Mouse (Mus musculus): Measurements from ENCODE around the gene 9130409I23Rik. TPM values are rescaled to one million over a fixed set of nuclear protein-coding genes. Genes with fewer than 3 reads are reported as not detected.
"Not testable (repeated sequence)": the region's sequence is repeated elsewhere in the genome, so short reads cannot be mapped to it uniquely, and the experiment has no call there.

9130409I23Rik gene
- polyA plus RNA-seq, 1 experiment from 2014 or later, result not detected

GRCm38 (mm10) chr1:181020756-181021487, 30.1 kb upstream of the 9130409I23Rik start, which contains the start of gene Ephx1:
Gene Ephx1 (minus strand): TSS chr1:181020904.
- no peak within 1 kb of the TSS for H3K9ac ChIP-seq (replicated peaks; ENCODE audit: low read depth, low read length)
- H3K4me1 ChIP-seq (replicated peaks; ENCODE audit: control insufficient read depth, insufficient read depth, low read length), result 0 out of 2 replicates have a peak, but pooled peaks cover 5% of the 10 kb centered on the region
- no peaks in the 10 kb centered on the region; the same call in 1 of the 2 replicates for H3K27me3 ChIP-seq (replicated peaks; ENCODE audit: control insufficient read depth, insufficient read depth, low read length)
- H3K36me3 ChIP-seq (ENCODE audit: control insufficient read depth, insufficient read depth), result no peaks in the 10 kb centered on the region
- H3K27ac ChIP-seq (ENCODE audit: low read length), result no peak within 1 kb of the TSS
- H3K4me2 ChIP-seq (ENCODE audit: low read length), result no peak within 1 kb of the TSS
- no peak within 1 kb of the TSS for H3K4me3 ChIP-seq (replicated peaks; ENCODE audit: low read length)
- 59% methylated on average over 5 of the region's 5 CpGs for WGBS
- ATAC-seq, result no peak
- no peaks in the 10 kb centered on the region for H3K9me3 ChIP-seq (ENCODE audit: control insufficient read depth, low read length)

GRCm38 (mm10) chr1:181021488-181021865, 29.6 kb upstream of the 9130409I23Rik start:
- Histone ChIP-seq H3K27ac (ENCODE audit: low read length) (no peak overlapping the region), H3K9me3 (ENCODE audit: control insufficient read depth, low read length) (no peaks in the 10 kb centered on the region), H3K4me1 (replicated peaks; ENCODE audit: control insufficient read depth, insufficient read depth, low read length) (0 out of 2 replicates have a peak, but pooled peaks cover 4% of the 10 kb centered on the region), H3K27me3 (replicated peaks; ENCODE audit: control insufficient read depth, insufficient read depth, low read length) (no peaks in the 10 kb centered on the region; the same call in 1 of the 2 replicates), H3K4me2 (ENCODE audit: low read length) (no peak overlapping the region), H3K9ac (replicated peaks; ENCODE audit: low read depth, low read length) (no peak overlapping the region), H3K36me3 (ENCODE audit: control insufficient read depth, insufficient read depth) (no peaks in the 10 kb centered on the region), H3K4me3 (replicated peaks; ENCODE audit: low read length) (no peak overlapping the region)
- no peak for ATAC-seq
- 59% methylated on average over 7 of the region's 7 CpGs for WGBS

GRCm38 (mm10) chr1:181022265-181022664, 28.8 kb upstream of the 9130409I23Rik start:
- H3K9ac ChIP-seq (replicated peaks; ENCODE audit: low read depth, low read length), result no peak overlapping the region
- H3K27me3 ChIP-seq (replicated peaks; ENCODE audit: control insufficient read depth, insufficient read depth, low read length), result no peaks in the 10 kb centered on the region; the same call in 1 of the 2 replicates
- H3K27ac ChIP-seq (ENCODE audit: low read length), result no peak overlapping the region
- 0 out of 2 replicates have a peak, but pooled peaks cover 2% of the 10 kb centered on the region for H3K4me1 ChIP-seq (replicated peaks; ENCODE audit: control insufficient read depth, insufficient read depth, low read length)
- H3K9me3 ChIP-seq (ENCODE audit: control insufficient read depth, low read length), result no peaks in the 10 kb centered on the region
- no peak overlapping the region for H3K4me2 ChIP-seq (ENCODE audit: low read length)
- H3K36me3 ChIP-seq (ENCODE audit: control insufficient read depth, insufficient read depth), result no peaks in the 10 kb centered on the region
- no peak for ATAC-seq
- 21% methylated on average over 1 of the region's 1 CpGs for WGBS
- no peak overlapping the region for H3K4me3 ChIP-seq (replicated peaks; ENCODE audit: low read length)

GRCm38 (mm10) chr1:181035015-181035778, 15.8 kb upstream of the 9130409I23Rik start:
- ATAC-seq; H3K9me3 ChIP-seq (ENCODE audit: control insufficient read depth, low read length); H3K27me3 ChIP-seq (replicated peaks; ENCODE audit: control insufficient read depth, insufficient read depth, low read length); H3K4me3 ChIP-seq (replicated peaks; ENCODE audit: low read length); H3K36me3 ChIP-seq (ENCODE audit: control insufficient read depth, insufficient read depth); H3K4me1 ChIP-seq (replicated peaks; ENCODE audit: control insufficient read depth, insufficient read depth, low read length); H3K4me2 ChIP-seq (ENCODE audit: low read length); H3K27ac ChIP-seq (ENCODE audit: low read length); H3K9ac ChIP-seq (replicated peaks; ENCODE audit: low read depth, low read length): not testable (repeated sequence)
- WGBS, result 69% methylated on average over 4 of the region's 5 CpGs

GRCm38 (mm10) chr1:181037623-181038022, 13.4 kb upstream of the 9130409I23Rik start:
- ATAC-seq, result no peak
- no peak overlapping the region for H3K27ac ChIP-seq (ENCODE audit: low read length)

GRCm38 (mm10) chr1:181039652-181040051, 11.4 kb upstream of the 9130409I23Rik start:
- H3K4me1 ChIP-seq (replicated peaks; ENCODE audit: control insufficient read depth, insufficient read depth, low read length), result no peaks in the 10 kb centered on the region
- ATAC-seq, result no peak
- H3K27me3 ChIP-seq (replicated peaks; ENCODE audit: control insufficient read depth, insufficient read depth, low read length), result no peaks in the 10 kb centered on the region
- no peak overlapping the region for H3K4me3 ChIP-seq (replicated peaks; ENCODE audit: low read length)
- H3K9me3 ChIP-seq (ENCODE audit: control insufficient read depth, low read length), result no peaks in the 10 kb centered on the region
- no peak overlapping the region for H3K27ac ChIP-seq (ENCODE audit: low read length)
- 9% methylated on average over 4 of the region's 4 CpGs for WGBS
- no peaks in the 10 kb centered on the region for H3K36me3 ChIP-seq (ENCODE audit: control insufficient read depth, insufficient read depth)
- no peak overlapping the region for H3K9ac ChIP-seq (replicated peaks; ENCODE audit: low read depth, low read length)
- H3K4me2 ChIP-seq (ENCODE audit: low read length), result no peak overlapping the region

More at GRCm38 (mm10) chr1:181037623-181038022, 13.4 kb upstream of the 9130409I23Rik start:
- WGBS, result 66% methylated on average over 4 of the region's 4 CpGs
- no peaks in the 10 kb centered on the region for H3K36me3 ChIP-seq (ENCODE audit: control insufficient read depth, insufficient read depth)
- no peaks in the 10 kb centered on the region for H3K27me3 ChIP-seq (replicated peaks; ENCODE audit: control insufficient read depth, insufficient read depth, low read length)
- no peaks in the 10 kb centered on the region for H3K4me1 ChIP-seq (replicated peaks; ENCODE audit: control insufficient read depth, insufficient read depth, low read length)
- no peaks in the 10 kb centered on the region for H3K9me3 ChIP-seq (ENCODE audit: control insufficient read depth, low read length)
- no peak overlapping the region for H3K4me2 ChIP-seq (ENCODE audit: low read length)
- H3K4me3 ChIP-seq (replicated peaks; ENCODE audit: low read length), result no peak overlapping the region
- H3K9ac ChIP-seq (replicated peaks; ENCODE audit: low read depth, low read length), result no peak overlapping the region

- no peak for ATAC-seq
- Histone ChIP-seq H3K9ac (replicated peaks; ENCODE audit: low read depth, low read length) (no peak overlapping the region), H3K36me3 (ENCODE audit: control insufficient read depth, insufficient read depth) (no peaks in the 10 kb centered on the region), H3K4me2 (ENCODE audit: low read length) (no peak overlapping the region), H3K4me3 (replicated peaks; ENCODE audit: low read length) (no peak overlapping the region), H3K9me3 (ENCODE audit: control insufficient read depth, low read length) (no peaks in the 10 kb centered on the region), H3K27me3 (replicated peaks; ENCODE audit: control insufficient read depth, insufficient read depth, low read length) (no peaks in the 10 kb centered on the region), H3K4me1 (replicated peaks; ENCODE audit: control insufficient read depth, insufficient read depth, low read length) (no peaks in the 10 kb centered on the region), H3K27ac (ENCODE audit: low read length) (no peak overlapping the region)
- 54% methylated on average over 1 of the region's 1 CpGs for WGBS
These were observed 3.5 kb upstream of the 9130409I23Rik start for GRCm38 (mm10) chr1:181047520-181047919.

GRCm38 (mm10) chr1:181049328-181049842, 1.7 kb upstream of the 9130409I23Rik start:
- no peaks in the 10 kb centered on the region for H3K4me1 ChIP-seq (replicated peaks; ENCODE audit: control insufficient read depth, insufficient read depth, low read length)
- H3K4me3 ChIP-seq (replicated peaks; ENCODE audit: low read length), result no peak overlapping the region
- ATAC-seq, result no peak
- H3K9me3 ChIP-seq (ENCODE audit: control insufficient read depth, low read length), result no peaks in the 10 kb centered on the region
- no peak overlapping the region for H3K4me2 ChIP-seq (ENCODE audit: low read length)
- H3K27ac ChIP-seq (ENCODE audit: low read length), result no peak overlapping the region
- H3K36me3 ChIP-seq (ENCODE audit: control insufficient read depth, insufficient read depth), result no peaks in the 10 kb centered on the region
- no peak overlapping the region for H3K9ac ChIP-seq (replicated peaks; ENCODE audit: low read depth, low read length)
- H3K27me3 ChIP-seq (replicated peaks; ENCODE audit: control insufficient read depth, insufficient read depth, low read length), result no peaks in the 10 kb centered on the region

- Histone ChIP-seq H3K9ac (replicated peaks; ENCODE audit: low read depth, low read length) (no peak overlapping the region), H3K9me3 (ENCODE audit: control insufficient read depth, low read length) (no peaks in the 10 kb centered on the region), H3K4me1 (replicated peaks; ENCODE audit: control insufficient read depth, insufficient read depth, low read length) (no peaks in the 10 kb centered on the region), H3K27me3 (replicated peaks; ENCODE audit: control insufficient read depth, insufficient read depth, low read length) (no peaks in the 10 kb centered on the region), H3K4me3 (replicated peaks; ENCODE audit: low read length) (no peak overlapping the region), H3K27ac (ENCODE audit: low read length) (no peak overlapping the region), H3K36me3 (ENCODE audit: control insufficient read depth, insufficient read depth) (no peaks in the 10 kb centered on the region), H3K4me2 (ENCODE audit: low read length) (no peak overlapping the region)
- no peak for ATAC-seq
- WGBS, result 90% methylated on average over 4 of the region's 4 CpGs
These were observed 1.9 kb downstream of the 9130409I23Rik start for GRCm38 (mm10) chr1:181052898-181053297.
